Mouse (Mus musculus) stomach, postnatal 0 days (tissue): ENCODE measurements at regions not wholly inside any gene's neighbourhood (a gene's known extent, or its start where the extent isn't known, plus 50 kb on each side); places are given as distances from the start of the nearest gene placed in this dataset.

ENCODE experiments used
- ATAC-seq: fragments of 200-750 bp; cut with Nextera tagmentation; 2 replicates; pipeline ENCODE4 v1.8.0; 2017; ENCODE audit not compliant: low FRiP score, low TSS enrichment
- DNase-seq: peaks from one replicate; pipeline ENCODE4 v3.0.0-alpha.2; 2016; ENCODE audit warnings: low spot score
- H3K27ac ChIP-seq: fragments of 300-500 bp; sonication (generic); replicated peaks from 2 replicates; pipeline ENCODE4 v1.5.1; 2014; ENCODE audit warnings: mild to moderate bottlenecking, control low read depth
- H3K27me3 ChIP-seq: fragments of 300-500 bp; sonication (generic); 2 replicates; pipeline ENCODE4 v1.6.1; 2014; ENCODE audit warnings: low read length; ENCODE audit not compliant: control insufficient read depth, insufficient read depth
- H3K36me3 ChIP-seq: fragments of 300-500 bp; sonication (generic); 2 replicates; pipeline ENCODE4 v1.6.1; 2014; ENCODE audit warnings: low read length, mixed read lengths; ENCODE audit not compliant: control insufficient read depth, insufficient read depth
- H3K4me1 ChIP-seq: fragments of 300-500 bp; sonication (generic); replicated peaks from 2 replicates; pipeline ENCODE4 v1.6.1; 2014; ENCODE audit warnings: antibody characterized with exemption; ENCODE audit not compliant: control insufficient read depth, insufficient read depth
- H3K4me2 ChIP-seq: fragments of 300-500 bp; sonication (generic); replicated peaks from 2 replicates; pipeline ENCODE4 v1.6.1; 2014; ENCODE audit warnings: low read depth, mild to moderate bottlenecking, control low read depth, moderate library complexity
- H3K4me3 ChIP-seq: fragments of 300-500 bp; sonication (generic); 2 replicates; pipeline ENCODE4 v1.5.1; 2014; ENCODE audit warnings: low read depth, low read length, control low read depth
- H3K9ac ChIP-seq: fragments of 300-500 bp; sonication (generic); 2 replicates; pipeline ENCODE4 v1.6.1; 2014; ENCODE audit warnings: mild to moderate bottlenecking, low read length, control low read depth, mixed read lengths
- H3K9me3 ChIP-seq: fragments of 300-500 bp; sonication (generic); 2 replicates; pipeline ENCODE4 v1.6.1; 2016; ENCODE audit warnings: low read length; ENCODE audit not compliant: control insufficient read depth
- CTCF ChIP-seq: IDR thresholded peaks from 2 replicates; pipeline ENCODE4 v1.5.1; 2016; ENCODE audit warnings: antibody characterized with exemption, low read depth, mild to moderate bottlenecking, moderate library complexity
- EP300 ChIP-seq: optimal IDR thresholded peaks from 2 replicates; pipeline ENCODE3; 2016; ENCODE audit warnings: antibody characterized with exemption
- WGBS: fragments of 180-500 bp; shearing (Covaris S2); extraction: QIAGEN DNeasy Blood & Tissue Kit; methylation state at CpG from one replicate; pipeline ENCODE4 v1.1.7; 2014; 5-methylcytosine and 5-hydroxymethylcytosine counted together

DNA sequence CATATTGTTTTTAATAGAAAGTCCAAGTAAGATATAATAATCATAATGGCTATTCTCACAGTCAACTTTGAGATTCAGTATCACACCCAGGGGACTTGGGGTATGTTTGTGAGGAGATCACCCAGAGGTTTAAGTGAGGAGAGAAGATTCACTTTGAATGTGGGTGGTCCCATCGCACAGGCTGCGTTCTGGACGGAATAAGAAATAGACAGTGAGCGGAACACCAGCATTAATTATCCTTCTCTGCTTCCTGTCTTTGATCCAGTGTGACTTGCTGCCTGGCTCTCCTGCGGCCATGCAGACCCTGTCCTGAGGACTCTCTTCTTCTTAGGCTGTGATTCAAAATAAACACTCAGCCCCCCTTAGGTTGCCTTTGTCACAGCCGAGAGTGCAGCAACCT is 60.6 kb upstream of the Kras start:
- Histone ChIP-seq H3K4me2 (no peak overlapping the region), H3K9me3 (no peaks in the 10 kb centered on the region), H3K4me1 (no peaks in the 10 kb centered on the region), H3K9ac (no peak overlapping the region), H3K27ac (no peak overlapping the region), H3K36me3 (no peaks in the 10 kb centered on the region), H3K4me3 (no peak overlapping the region), H3K27me3 (no peaks in the 10 kb centered on the region)
- no peak for DNase-seq
- 36% methylated on average over 6 of the region's 6 CpGs for WGBS
- TF ChIP-seq EP300 (no peak), CTCF (no peak)
- ATAC-seq: no peak

DNA sequence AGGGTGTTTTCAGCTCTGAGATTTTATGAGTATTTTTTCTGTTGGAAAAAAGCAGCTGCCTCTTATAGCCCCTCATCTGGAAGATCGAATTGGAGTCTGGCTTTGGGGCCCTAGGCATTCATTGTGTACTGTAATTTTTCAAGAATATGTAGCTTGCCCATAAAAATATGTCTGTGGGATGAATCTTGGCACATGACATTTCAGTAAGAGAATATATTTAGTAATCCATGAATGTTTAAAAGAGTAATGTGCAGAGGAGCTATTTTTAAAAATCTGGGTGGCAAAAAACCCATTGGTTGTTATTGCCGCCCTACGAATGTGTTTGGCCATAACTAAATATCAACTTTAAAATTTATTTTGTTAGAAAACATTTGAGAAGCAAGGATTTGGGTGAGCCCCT is 59.0 kb upstream of the Kras start:
- DNase-seq (no peak), ATAC-seq (no peak)
- no peak overlapping the region for H3K4me3 ChIP-seq
- no peaks in the 10 kb centered on the region for H3K36me3 ChIP-seq
- H3K9me3 ChIP-seq: no peaks in the 10 kb centered on the region
- WGBS: 68% methylated on average over 3 of the region's 3 CpGs
- H3K9ac ChIP-seq: no peak overlapping the region
- no peaks in the 10 kb centered on the region for H3K4me1 ChIP-seq
- H3K27ac ChIP-seq: no peak overlapping the region
- H3K27me3 ChIP-seq: no peaks in the 10 kb centered on the region
- no peak overlapping the region for H3K4me2 ChIP-seq
- TF ChIP-seq EP300 (no peak), CTCF (no peak)

DNA sequence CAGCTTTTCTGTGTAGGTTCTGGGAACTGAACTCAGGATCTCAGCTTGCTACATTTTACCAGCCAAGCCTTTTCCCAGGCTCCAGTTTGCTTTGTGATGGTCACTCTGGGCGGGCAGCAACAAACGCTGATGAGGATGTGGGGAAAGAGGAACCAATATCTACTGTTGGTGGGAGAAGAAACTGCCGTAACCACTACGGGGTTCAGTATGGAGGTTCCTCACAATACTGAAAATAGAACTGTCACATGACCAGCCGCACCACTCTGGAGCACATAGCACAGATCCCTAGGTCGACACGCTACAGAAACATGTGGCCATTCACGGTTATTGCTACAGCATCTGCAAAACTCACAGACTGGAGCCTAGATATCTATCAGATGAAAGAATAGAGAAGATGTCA is 57.2 kb upstream of the Kras start:
- Histone ChIP-seq H3K4me2 (no peak overlapping the region), H3K4me3 (no peak overlapping the region), H3K27me3 (no peaks in the 10 kb centered on the region), H3K27ac (peak overlapping the region; percentile 30; the same call in 1 of the 2 replicates), H3K9ac (no peak overlapping the region), H3K4me1 (no peaks in the 10 kb centered on the region), H3K36me3 (no peaks in the 10 kb centered on the region), H3K9me3 (no peaks in the 10 kb centered on the region)
- 90% methylated on average over 8 of the region's 8 CpGs for WGBS
- TF ChIP-seq CTCF: no peak
- TF ChIP-seq EP300: no peak
- ATAC-seq (peak; percentile 51; the same call in 1 of the 2 replicates), DNase-seq (no peak)

DNA sequence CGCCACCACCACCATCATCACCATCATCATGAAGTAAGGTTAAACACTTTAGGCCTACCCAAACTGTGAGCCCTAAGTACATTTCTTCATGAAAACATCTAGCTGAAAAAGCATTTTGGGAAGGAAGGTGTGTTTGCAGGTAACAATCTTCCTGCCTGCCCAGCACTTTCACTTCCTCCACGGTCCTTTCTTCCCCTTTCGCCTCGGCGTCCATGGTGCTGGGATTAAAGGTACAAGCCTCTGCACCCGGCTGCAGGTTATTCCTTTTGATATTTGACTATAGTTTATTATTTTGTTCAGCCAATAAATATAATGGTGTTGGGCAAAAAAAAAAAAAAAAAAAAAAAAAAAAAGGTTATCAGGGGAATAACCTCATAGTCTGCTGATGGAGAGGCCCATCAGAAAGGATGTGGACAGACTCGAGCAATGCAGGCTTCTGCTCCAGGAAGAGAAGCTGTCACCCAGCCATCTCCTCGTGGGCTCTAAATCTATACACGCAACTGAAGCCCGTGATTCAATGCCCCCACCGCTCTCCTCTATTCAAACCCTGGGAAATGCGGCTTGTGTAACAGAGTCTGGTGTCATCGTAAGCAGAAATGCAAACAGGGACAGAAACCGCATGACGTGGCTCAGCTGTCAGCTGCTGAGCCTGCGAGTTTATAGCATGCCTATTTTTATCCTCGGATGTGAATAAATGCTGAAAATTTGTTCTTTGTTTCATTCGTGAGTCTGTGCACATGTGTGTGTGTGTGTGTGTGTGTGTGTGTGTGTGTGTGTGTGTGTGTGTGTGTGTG is 56.5 kb upstream of the Kras start:
- DNase-seq: no peak
- H3K27ac ChIP-seq: peak overlapping the region; percentile 30; the same call in 1 of the 2 replicates

DNA sequence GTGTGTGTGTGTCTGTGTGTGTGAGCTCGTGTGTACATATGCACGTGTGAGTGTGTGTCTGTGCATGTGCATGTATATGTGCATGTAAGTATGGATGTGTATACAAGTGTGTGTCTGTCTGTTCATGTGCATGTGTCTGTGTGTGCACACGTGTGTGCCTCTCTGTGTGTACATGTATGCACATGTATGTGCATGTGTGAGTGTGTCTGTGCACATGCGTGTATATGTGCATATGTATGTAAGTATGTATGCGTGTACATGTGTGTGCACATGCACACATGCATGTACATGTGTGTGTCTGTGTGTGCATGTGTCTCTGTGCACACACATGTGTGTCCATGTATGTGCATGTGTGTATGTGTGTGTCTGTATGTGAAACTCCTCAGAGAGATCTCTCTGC is 55.6 kb upstream of the Kras start:
- WGBS: 97% methylated on average over 5 of the region's 5 CpGs
- no peak for ATAC-seq

More for the DNA sequence above, 56.5 kb upstream of the Kras start:
- Histone ChIP-seq H3K9ac (no peak overlapping the region), H3K4me2 (no peak overlapping the region), H3K4me3 (no peak overlapping the region), H3K4me1 (no peaks in the 10 kb centered on the region), H3K36me3 (no peaks in the 10 kb centered on the region), H3K9me3 (no peaks in the 10 kb centered on the region), H3K27me3 (no peaks in the 10 kb centered on the region)
- 53% methylated on average over 18 of the region's 18 CpGs for WGBS
- TF ChIP-seq EP300: no peak
- TF ChIP-seq CTCF: no peak
- no peak; the same call in 1 of the 2 replicates for ATAC-seq

DNA sequence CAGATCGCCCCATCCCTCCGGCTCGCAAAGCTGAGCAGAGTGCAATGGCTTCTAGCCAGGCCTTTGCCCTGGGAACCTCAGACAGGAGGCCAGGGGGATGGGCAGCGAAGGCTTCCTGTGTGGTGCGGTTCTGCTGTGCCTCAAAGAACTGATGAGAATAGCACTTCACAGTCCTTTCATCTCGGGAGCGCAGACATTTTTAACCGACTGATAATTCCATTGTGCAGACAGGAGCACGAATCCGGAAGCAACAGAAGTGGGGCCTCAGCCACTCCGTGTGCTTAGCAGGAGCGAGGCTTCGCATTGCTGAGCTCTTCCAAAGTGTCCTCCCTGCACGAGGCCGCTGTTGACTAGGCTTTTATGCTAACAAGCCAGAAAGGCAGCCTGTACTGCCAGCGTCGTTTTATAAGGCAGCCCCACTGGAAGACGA is 53.6 kb upstream of the Kras start:
- no peaks in the 10 kb centered on the region for H3K4me1 ChIP-seq
- H3K27me3 ChIP-seq: no peaks in the 10 kb centered on the region
- TF ChIP-seq CTCF (no peak), EP300 (no peak)
- H3K27ac ChIP-seq: peak overlapping the region; percentile 53; the same call in 1 of the 2 replicates
- peak overlapping the region; percentile 46 for H3K4me2 ChIP-seq
- ATAC-seq (peak; percentile 30; the same call in 1 of the 2 replicates), DNase-seq (peak; percentile 34)
- peak overlapping the region; percentile 24 for H3K4me3 ChIP-seq
- H3K9me3 ChIP-seq: no peaks in the 10 kb centered on the region
- no peak overlapping the region for H3K9ac ChIP-seq
- H3K36me3 ChIP-seq: no peaks in the 10 kb centered on the region
- 17% methylated on average over 18 of the region's 18 CpGs for WGBS

More for the DNA sequence above, 55.6 kb upstream of the Kras start:
- no peak for DNase-seq
- Histone ChIP-seq H3K4me3 (no peak overlapping the region), H3K36me3 (no peaks in the 10 kb centered on the region), H3K9me3 (no peaks in the 10 kb centered on the region), H3K4me2 (no peak overlapping the region), H3K9ac (no peak overlapping the region), H3K4me1 (no peaks in the 10 kb centered on the region), H3K27ac (no peak overlapping the region), H3K27me3 (no peaks in the 10 kb centered on the region)
- TF ChIP-seq EP300: no peak
- no peak for TF ChIP-seq CTCF
